In the genomic region with DNA sequence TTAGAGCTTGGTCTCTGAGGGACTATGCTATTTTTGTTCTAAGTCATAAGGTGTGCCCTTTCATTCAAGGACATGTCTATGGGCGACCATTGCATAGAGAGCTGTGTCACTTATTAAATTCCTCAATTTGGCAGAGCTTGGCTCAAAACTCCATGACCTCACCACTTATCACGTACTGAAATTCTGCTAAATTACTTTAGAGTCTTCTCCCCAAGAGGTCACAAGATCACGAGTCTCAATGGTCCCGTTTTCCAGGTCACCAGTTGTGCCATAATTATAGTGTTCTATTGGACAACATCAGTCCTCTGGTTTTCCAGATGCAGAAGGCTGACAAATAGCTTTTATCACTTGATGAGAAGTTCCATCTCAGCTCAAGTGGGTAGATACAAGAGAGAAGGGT, we compare ENCODE assay signal across 16 mouse cellular contexts.
"Had no signal": no experiment of that assay in that cellular context is flagged by ENCODE, and none has a peak within 500 bp of the region (broad histone marks: within the 10 kb centered on the region; RNA-seq: fewer than 3 reads in every experiment).

No protein-coding gene starts in this region.

- H3K4me3 ChIP-seq: neural tube, embryonic 13.5 days; neural tube, embryonic 15.5 days; stomach, embryonic 15.5 days had no signal

- H3K27ac ChIP-seq: neural tube, embryonic 13.5 days; neural tube, embryonic 15.5 days; stomach, embryonic 15.5 days; stomach, postnatal 0 days had no signal

- H3K4me1 ChIP-seq: stomach, embryonic 15.5 days had no signal

- H3K27me3 ChIP-seq: neural tube, embryonic 13.5 days; neural tube, embryonic 15.5 days; stomach, embryonic 15.5 days had no signal

- DNase-seq: retina, postnatal 1 day; right cerebral cortex, adult 18-20 months; right cerebral cortex, postnatal 14 days; right cerebral cortex, postnatal 25 days; right cerebral cortex, postnatal 4 days; spleen, adult 18-20 months; thymus, adult 18-20 months; thymus, adult 2 months; thymus, postnatal 14 days; thymus, postnatal 25 days; thymus, postnatal 36 days; thymus, postnatal 4 days had no signal

- H3K9me3 ChIP-seq: neural tube, embryonic 13.5 days; neural tube, embryonic 15.5 days; stomach, embryonic 15.5 days had no signal

- H3K36me3 ChIP-seq: neural tube, embryonic 13.5 days; neural tube, embryonic 15.5 days; stomach, embryonic 15.5 days had no signal

- H3K9ac ChIP-seq: neural tube, embryonic 13.5 days; neural tube, embryonic 15.5 days; stomach, embryonic 15.5 days had no signal

- H3K4me2 ChIP-seq: neural tube, embryonic 13.5 days; neural tube, embryonic 15.5 days; stomach, embryonic 15.5 days had no signal
